ENCODE assay signal across 17 mouse cellular contexts in genomic region chr5:128244219-128244618, GRCm38 (mm10).
DNase-seq lines count a peak whose midpoint lies in the region; ATAC-seq lines count a peak whose summit lies in the region.
"Had no signal": no experiment of that assay in that cellular context is flagged by ENCODE, and none has a peak within 500 bp of the region (broad histone marks: within the 10 kb centered on the region; RNA-seq: fewer than 3 reads in every experiment).

No protein-coding gene starts in this region.

- 65% methylated on average over 4 of the region's 4 CpGs for WGBS in hindbrain, embryonic 10.5 days
- 54% methylated on average over 4 of the region's 4 CpGs for WGBS in hindbrain, embryonic 13.5 days
- WGBS in limb, embryonic 13.5 days, result 8% methylated on average over 4 of the region's 4 CpGs

- no peak overlapping the region for H3K4me3 ChIP-seq in hindbrain, embryonic 10.5 days
- H3K4me3 ChIP-seq in hindbrain, embryonic 13.5 days, result no peak overlapping the region
- H3K4me3 ChIP-seq in limb, embryonic 13.5 days, result no peak overlapping the region
- H3K4me3 ChIP-seq: heart, embryonic 15.5 days; liver, embryonic 13.5 days; myocyte had no signal

- no peak overlapping the region for H3K9ac ChIP-seq in hindbrain, embryonic 13.5 days
- no peak overlapping the region for H3K9ac ChIP-seq in limb, embryonic 13.5 days
- H3K9ac ChIP-seq: heart, embryonic 15.5 days; liver, embryonic 13.5 days had no signal

- DNase-seq in hindbrain, embryonic 10.5 days (ENCODE audit: low spot score), result peak; percentile 11
- DNase-seq in embryo, embryonic 10.5 days (ENCODE audit: low spot score), result peak; percentile 69
- peak; percentile 81 for DNase-seq in hindlimb bud, embryonic 11.5 days (ENCODE audit: extremely low spot score, low read depth, low spot score)
- no peak for DNase-seq in thymus, postnatal 14 days
- DNase-seq in urinary bladder, postnatal 10 days (ENCODE audit: low spot score), result no peak
- DNase-seq: adrenal gland, adult 8-10 months; B cell, adult 2 months; cerebellum, adult 9-11 months; kidney, postnatal 14 days; liver, embryonic 13.5 days; lung, postnatal 10 days; right cerebral cortex, postnatal 25 days had no signal

- no peaks in the 10 kb centered on the region for H3K4me1 ChIP-seq in hindbrain, embryonic 10.5 days (replicated peaks)
- no peaks in the 10 kb centered on the region for H3K4me1 ChIP-seq in hindbrain, embryonic 13.5 days (replicated peaks)
- peaks cover 17% of the 10 kb centered on the region for H3K4me1 ChIP-seq in limb, embryonic 13.5 days
- H3K4me1 ChIP-seq: heart, embryonic 15.5 days; liver, embryonic 13.5 days had no signal

- no peaks in the 10 kb centered on the region for H3K9me3 ChIP-seq in hindbrain, embryonic 10.5 days
- 0 out of 2 replicates have a peak, but pooled peaks cover 4% of the 10 kb centered on the region for H3K9me3 ChIP-seq in hindbrain, embryonic 13.5 days
- H3K9me3 ChIP-seq in limb, embryonic 13.5 days, result no peaks in the 10 kb centered on the region
- H3K9me3 ChIP-seq: heart, embryonic 15.5 days had no signal

- no peak for ATAC-seq in hindbrain, embryonic 13.5 days (ENCODE audit: low FRiP score)
- 0 out of 2 replicates have a peak, but pooled peaks have one; percentile 32 for ATAC-seq in limb, embryonic 13.5 days (ENCODE audit: low FRiP score, low read depth)

- H3K4me2 ChIP-seq in hindbrain, embryonic 13.5 days, result no peak overlapping the region
- no peak overlapping the region for H3K4me2 ChIP-seq in limb, embryonic 13.5 days (replicated peaks)
- H3K4me2 ChIP-seq: heart, embryonic 15.5 days; liver, embryonic 13.5 days; midbrain, embryonic 11.5 days had no signal

- no peaks in the 10 kb centered on the region for H3K36me3 ChIP-seq in hindbrain, embryonic 10.5 days
- H3K36me3 ChIP-seq in hindbrain, embryonic 13.5 days, result no peaks in the 10 kb centered on the region
- no peaks in the 10 kb centered on the region for H3K36me3 ChIP-seq in limb, embryonic 13.5 days
- H3K36me3 ChIP-seq: heart, embryonic 15.5 days; liver, embryonic 13.5 days had no signal

- H3K27ac ChIP-seq in hindbrain, embryonic 10.5 days, result no peak overlapping the region
- H3K27ac ChIP-seq in hindbrain, embryonic 13.5 days, result no peak overlapping the region; the same call in 1 of the 2 replicates
- H3K27ac ChIP-seq in limb, embryonic 13.5 days, result no peak overlapping the region
- H3K27ac ChIP-seq: heart, embryonic 15.5 days; liver, embryonic 13.5 days had no signal

- H3K27me3 ChIP-seq in hindbrain, embryonic 10.5 days (ENCODE audit: insufficient read depth, poor library complexity, severe bottlenecking), result no peaks in the 10 kb centered on the region
- no peaks in the 10 kb centered on the region for H3K27me3 ChIP-seq in hindbrain, embryonic 13.5 days
- H3K27me3 ChIP-seq in limb, embryonic 13.5 days, result no peaks in the 10 kb centered on the region
- H3K27me3 ChIP-seq: heart, embryonic 15.5 days; liver, embryonic 13.5 days had no signal

Comparison
In these comparisons a context has a peak if more than half of its experiments do, and no peak if none do; other contexts are left out.
1. DNase-seq: peak in hindbrain, embryonic 10.5 days (single experiment), embryo, embryonic 10.5 days (single experiment) and hindlimb bud, embryonic 11.5 days (single experiment); none in thymus, postnatal 14 days (single experiment) and urinary bladder, postnatal 10 days (single experiment).